Comparison of ENCODE assay signal across 12 mouse cellular contexts in genomic region chr14:60693122-60693536, GRCm38 (mm10). TPM values are rescaled to one million over a fixed set of nuclear protein-coding genes. Genes with fewer than 3 reads are reported as not detected.
DNase-seq lines count a peak whose midpoint lies in the region; ATAC-seq lines count a peak whose summit lies in the region.
"Had no signal": no experiment of that assay in that cellular context is flagged by ENCODE, and none has a peak within 500 bp of the region (broad histone marks: within the 10 kb centered on the region; RNA-seq: fewer than 3 reads in every experiment).

No protein-coding gene starts in this region.

- no peaks in the 10 kb centered on the region for H3K9me3 ChIP-seq in heart, embryonic 16.5 days (replicated peaks; ENCODE audit: control insufficient read depth, low read length)
- no peaks in the 10 kb centered on the region for H3K9me3 ChIP-seq in midbrain, embryonic 14.5 days (ENCODE audit: control insufficient read depth, low read length)
- no peaks in the 10 kb centered on the region for H3K9me3 ChIP-seq in midbrain, embryonic 10.5 days (replicated peaks)
- H3K9me3 ChIP-seq in intestine, embryonic 16.5 days (ENCODE audit: control insufficient read depth, low read length), result no peaks in the 10 kb centered on the region
- no peaks in the 10 kb centered on the region for H3K9me3 ChIP-seq in stomach, embryonic 16.5 days (replicated peaks; ENCODE audit: control insufficient read depth, low read length)
- H3K9me3 ChIP-seq: liver, embryonic 12.5 days had no signal

- no peak overlapping the region for H3K9ac ChIP-seq in heart, embryonic 16.5 days (ENCODE audit: low read length)
- 0 out of 2 replicates have a peak overlapping the region, but pooled peaks have one; percentile 16 for H3K9ac ChIP-seq in midbrain, embryonic 14.5 days (replicated peaks; ENCODE audit: low read length)
- H3K9ac ChIP-seq in intestine, embryonic 16.5 days (ENCODE audit: low read depth, low read length), result no peak overlapping the region
- 0 out of 2 replicates have a peak overlapping the region, but pooled peaks have one; percentile 3 for H3K9ac ChIP-seq in stomach, embryonic 16.5 days (ENCODE audit: low read length)
- H3K9ac ChIP-seq: liver, embryonic 12.5 days had no signal

- no peak for DNase-seq in heart, postnatal 4 days
- peak; percentile 34 for DNase-seq in midbrain, embryonic 14.5 days
- no peak for DNase-seq in midbrain, embryonic 10.5 days (ENCODE audit: low spot score)
- no peak for DNase-seq in adrenal gland, postnatal 14 days
- no peak for DNase-seq in urinary bladder, postnatal 10 days (ENCODE audit: low spot score)
- DNase-seq: cerebellum, adult 18-20 months had no signal

- H3K27ac ChIP-seq in heart, embryonic 16.5 days (ENCODE audit: low read length), result no peak overlapping the region
- no peak overlapping the region for H3K27ac ChIP-seq in midbrain, embryonic 14.5 days (replicated peaks; ENCODE audit: low read depth, low read length)
- H3K27ac ChIP-seq in midbrain, embryonic 10.5 days (replicated peaks), result no peak overlapping the region
- peak overlapping the region; percentile 33; the same call in 1 of the 2 replicates for H3K27ac ChIP-seq in intestine, embryonic 16.5 days (ENCODE audit: low read length)
- peak overlapping the region; percentile 51 for H3K27ac ChIP-seq in stomach, embryonic 16.5 days (ENCODE audit: low read length)
- H3K27ac ChIP-seq: liver, embryonic 12.5 days had no signal

- no peaks in the 10 kb centered on the region for H3K27me3 ChIP-seq in heart, embryonic 16.5 days (ENCODE audit: control insufficient read depth, insufficient read depth, low read length)
- H3K27me3 ChIP-seq in midbrain, embryonic 14.5 days (ENCODE audit: control insufficient read depth, insufficient read depth, low read length), result no peaks in the 10 kb centered on the region
- H3K27me3 ChIP-seq in midbrain, embryonic 10.5 days (ENCODE audit: low read depth, poor library complexity, severe bottlenecking), result no peaks in the 10 kb centered on the region
- no peaks in the 10 kb centered on the region for H3K27me3 ChIP-seq in intestine, embryonic 16.5 days (replicated peaks; ENCODE audit: control insufficient read depth, insufficient read depth, low read length)
- H3K27me3 ChIP-seq in stomach, embryonic 16.5 days (ENCODE audit: control insufficient read depth, insufficient read depth, low read length), result no peaks in the 10 kb centered on the region
- H3K27me3 ChIP-seq: liver, embryonic 12.5 days had no signal

- peak overlapping the region; percentile 6; the same call in 1 of the 2 replicates for H3K4me2 ChIP-seq in heart, embryonic 16.5 days (ENCODE audit: low read depth, low read length)
- H3K4me2 ChIP-seq in midbrain, embryonic 14.5 days (ENCODE audit: low read length), result no peak overlapping the region
- 0 out of 2 replicates have a peak overlapping the region, but pooled peaks have one; percentile 5 for H3K4me2 ChIP-seq in intestine, embryonic 16.5 days (ENCODE audit: low read depth, low read length)
- H3K4me2 ChIP-seq in stomach, embryonic 16.5 days (ENCODE audit: low read depth, low read length), result no peak overlapping the region
- H3K4me2 ChIP-seq: liver, embryonic 12.5 days had no signal

- H3K36me3 ChIP-seq in heart, embryonic 16.5 days (ENCODE audit: control insufficient read depth, insufficient read depth), result no peaks in the 10 kb centered on the region
- H3K36me3 ChIP-seq in midbrain, embryonic 14.5 days (ENCODE audit: control insufficient read depth, insufficient read depth, low read length), result no peaks in the 10 kb centered on the region
- peaks cover 65% of the 10 kb centered on the region for H3K36me3 ChIP-seq in midbrain, embryonic 10.5 days
- H3K36me3 ChIP-seq in intestine, embryonic 16.5 days (ENCODE audit: control insufficient read depth, insufficient read depth, low read length), result no peaks in the 10 kb centered on the region
- H3K36me3 ChIP-seq in stomach, embryonic 16.5 days (ENCODE audit: control insufficient read depth, insufficient read depth, low read length), result no peaks in the 10 kb centered on the region

- 40% methylated on average over 11 of the region's 11 CpGs for WGBS in heart, embryonic 16.5 days
- WGBS in midbrain, embryonic 14.5 days, result 44% methylated on average over 11 of the region's 11 CpGs
- 86% methylated on average over 11 of the region's 11 CpGs for WGBS in midbrain, embryonic 10.5 days
- 32% methylated on average over 11 of the region's 11 CpGs for whole genome bisulfite sequencing in intestine, embryonic 16.5 days
- WGBS in stomach, embryonic 16.5 days, result 36% methylated on average over 11 of the region's 11 CpGs

- ATAC-seq in heart, embryonic 16.5 days (replicated peaks; ENCODE audit: extremely low read depth, insufficient read depth, low FRiP score), result no peak
- no peak for ATAC-seq in midbrain, embryonic 14.5 days (ENCODE audit: low FRiP score, low TSS enrichment)
- ATAC-seq in intestine, embryonic 16.5 days, result peak; percentile 21; the same call in 1 of the 2 replicates
- ATAC-seq in stomach, embryonic 16.5 days (ENCODE audit: insufficient read depth, low FRiP score), result 0 out of 2 replicates have a peak, but pooled peaks have one; percentile 12
- ATAC-seq: CD4-positive, CD25-positive, alpha-beta regulatory T cell, adult 4 months; liver, embryonic 12.5 days had no signal

- no peaks in the 10 kb centered on the region for H3K4me1 ChIP-seq in heart, embryonic 16.5 days (ENCODE audit: control insufficient read depth, insufficient read depth, low read length)
- peaks cover 7% of the 10 kb centered on the region for H3K4me1 ChIP-seq in midbrain, embryonic 14.5 days (ENCODE audit: control insufficient read depth, insufficient read depth, low read length)
- peaks cover 62% of the 10 kb centered on the region for H3K4me1 ChIP-seq in midbrain, embryonic 10.5 days
- peaks cover 8% of the 10 kb centered on the region for H3K4me1 ChIP-seq in intestine, embryonic 16.5 days (ENCODE audit: control insufficient read depth, insufficient read depth, low read length)
- H3K4me1 ChIP-seq in stomach, embryonic 16.5 days (ENCODE audit: control insufficient read depth, insufficient read depth, low read length), result peaks cover 10% of the 10 kb centered on the region; the same call in 1 of the 2 replicates
- H3K4me1 ChIP-seq: liver, embryonic 12.5 days had no signal

- H3K4me3 ChIP-seq in heart, embryonic 16.5 days (ENCODE audit: low read length), result no peak overlapping the region
- H3K4me3 ChIP-seq in midbrain, embryonic 14.5 days (replicated peaks; ENCODE audit: low read depth, low read length), result no peak overlapping the region
- H3K4me3 ChIP-seq in midbrain, embryonic 10.5 days, result no peak overlapping the region
- H3K4me3 ChIP-seq in intestine, embryonic 16.5 days (ENCODE audit: low read length), result no peak overlapping the region
- H3K4me3 ChIP-seq in stomach, embryonic 16.5 days (replicated peaks; ENCODE audit: low read length), result no peak overlapping the region
- H3K4me3 ChIP-seq: erythroblast, embryonic 14.5 days; liver, embryonic 12.5 days had no signal

RNA-seq across cellular contexts. Expression of gene Spata13, which starts 59.3 kb away (rescaled TPM):
- polyA plus RNA-seq in heart, embryonic 16.5 days (2015; fragmentation: Nextera tagmentation; extraction: Ambion mirVana), result 18.9 and 21.4 TPM in 2 replicates
- 10 to 100 TPM; 50.1 to 52.8 TPM for total RNA-seq in heart, postnatal 4 days (2021)
- polyA plus RNA-seq in midbrain, embryonic 14.5 days (2014; fragmentation: Nextera tagmentation; extraction: Ambion mirVana), result 22.0 and 31.6 TPM in 2 replicates
- polyA plus RNA-seq in midbrain, embryonic 10.5 days (2016; fragmentation: Nextera tagmentation; extraction: Ambion mirVana), result 67.9 and 70.0 TPM in 2 replicates
- polyA plus RNA-seq in intestine, embryonic 16.5 days (2015; fragmentation: Nextera tagmentation; extraction: Ambion mirVana), result 19.9 and 22.6 TPM in 2 replicates
- 23.2 and 23.7 TPM in 2 replicates for polyA plus RNA-seq in stomach, embryonic 16.5 days (2015; fragmentation: Nextera tagmentation; extraction: Ambion mirVana)
- 110 and 120 TPM in 2 replicates for total RNA-seq in adrenal gland, postnatal 14 days (2021)

Comparison
In these comparisons a context has a peak if more than half of its experiments do, and no peak if none do; other contexts are left out.
1. ATAC-seq: peak in intestine, embryonic 16.5 days (single experiment) and stomach, embryonic 16.5 days (single experiment); none in heart, embryonic 16.5 days (single experiment) and midbrain, embryonic 14.5 days (single experiment).
2. H3K27ac ChIP-seq: peak in intestine, embryonic 16.5 days (single experiment) and stomach, embryonic 16.5 days (single experiment); none in heart, embryonic 16.5 days (single experiment), midbrain, embryonic 14.5 days (single experiment) and midbrain, embryonic 10.5 days (single experiment).
3. H3K4me2 ChIP-seq: peak in heart, embryonic 16.5 days (single experiment) and intestine, embryonic 16.5 days (single experiment); none in midbrain, embryonic 14.5 days (single experiment) and stomach, embryonic 16.5 days (single experiment).
4. H3K9ac ChIP-seq: peak in midbrain, embryonic 14.5 days (single experiment) and stomach, embryonic 16.5 days (single experiment); none in heart, embryonic 16.5 days (single experiment) and intestine, embryonic 16.5 days (single experiment).